Mouse (Mus musculus) C2C12 (cell line): ENCODE measurements around the gene Zfp839.

Source experiments
- CTCF ChIP-seq: IDR thresholded peaks from one replicate; pipeline ENCODE4 v1.5.1; 2011; ENCODE audit not compliant: control insufficient read depth, insufficient read depth, insufficient read length
- FOSL1 ChIP-seq: IDR thresholded peaks from one replicate; pipeline ENCODE4 v1.8.0; 2011; ENCODE audit warnings: mild to moderate bottlenecking, low read length; ENCODE audit not compliant: poor library complexity, insufficient read depth, severe bottlenecking
- MAX ChIP-seq: IDR thresholded peaks from one replicate; pipeline ENCODE4 v1.6.1; 2011; ENCODE audit warnings: mild to moderate bottlenecking, control low read depth
- MYOG ChIP-seq: IDR thresholded peaks from one replicate; pipeline ENCODE4 v1.6.1; 2011; ENCODE audit not compliant: control insufficient read depth, insufficient read length; ENCODE audit errors: extremely low read depth
- USF1 ChIP-seq: IDR thresholded peaks from one replicate; pipeline ENCODE4 v1.6.1; 2011; ENCODE audit warnings: low read depth, mild to moderate bottlenecking, control low read depth, moderate library complexity

DNA sequence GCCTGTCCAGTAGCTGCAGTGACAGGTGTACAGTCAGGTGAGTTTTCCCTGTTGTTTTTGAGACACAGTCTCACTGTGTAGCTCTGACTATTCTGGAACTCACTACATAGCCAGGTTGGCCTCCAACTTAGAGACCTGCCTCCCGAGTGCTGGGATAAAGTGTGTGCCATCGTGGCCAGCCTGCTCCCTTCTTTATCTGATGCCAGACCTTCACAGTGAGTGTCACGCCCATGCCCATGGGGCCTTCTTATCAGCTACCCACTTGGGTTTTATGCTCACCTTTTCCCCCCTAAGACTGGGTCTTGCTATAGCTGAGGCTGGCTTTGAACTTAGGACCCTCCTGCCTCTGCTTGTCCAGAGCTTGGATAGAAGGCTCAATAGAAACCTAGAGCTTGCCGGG is 20.1 kb downstream of the Zfp839 start:
- no peak for TF ChIP-seq CTCF
- TF ChIP-seq FOSL1 = no peak
- no peak for TF ChIP-seq MYOG
- TF ChIP-seq MAX = no peak
- no peak for TF ChIP-seq USF1
